In genomic region chr13:84221820-84222681, GRCm38 (mm10) we compare ENCODE assay signal across 8 mouse cellular contexts. TPM values are rescaled to one million over a fixed set of nuclear protein-coding genes. Genes with fewer than 3 reads are reported as not detected.
A peak's percentile ranks its signal among the peaks of the same experiment; 100 is the strongest.
DNase-seq lines count a peak whose midpoint lies in the region; ATAC-seq and TF ChIP-seq lines count a peak whose summit lies in the region.

Tmem161b (plus strand) TSS chr13:84222296.

- no peaks in the 10 kb centered on the region for H3K27me3 ChIP-seq in C2C12 (ENCODE audit: control insufficient read depth, insufficient read depth, insufficient read length)
- no peaks in the 10 kb centered on the region for H3K27me3 ChIP-seq in erythroblast, embryonic 14.5 days (ENCODE audit: control insufficient read depth)
- no peaks in the 10 kb centered on the region for H3K27me3 ChIP-seq in heart, embryonic 11.5 days (ENCODE audit: control insufficient read depth, insufficient read depth, low read length)
- no peaks in the 10 kb centered on the region for H3K27me3 ChIP-seq in kidney, embryonic 16.5 days (ENCODE audit: insufficient read depth, low read length)
- H3K27me3 ChIP-seq in liver, adult 2 months (ENCODE audit: control insufficient read depth, insufficient read depth, low read length): no peaks in the 10 kb centered on the region
- H3K27me3 ChIP-seq in myocyte (ENCODE audit: control insufficient read depth, insufficient read depth, insufficient read length): no peaks in the 10 kb centered on the region
- H3K27me3 ChIP-seq in splenic B cell, adult 2 months (ENCODE audit: control insufficient read depth, insufficient read depth, low read length, poor library complexity, severe bottlenecking): no peaks in the 10 kb centered on the region

- peak; percentile 99 for ATAC-seq in heart, embryonic 11.5 days (replicated peaks; ENCODE audit: insufficient number of reproducible peaks, low FRiP score, low TSS enrichment)
- ATAC-seq in kidney, embryonic 16.5 days (ENCODE audit: low FRiP score, low TSS enrichment): peak; percentile 100

- H3K79me2 ChIP-seq in C2C12 (ENCODE audit: control insufficient read depth, insufficient read depth): peaks cover 48% of the 10 kb centered on the region
- H3K79me2 ChIP-seq in liver, adult 2 months (ENCODE audit: control insufficient read depth, insufficient read depth, low read length): peaks cover 9% of the 10 kb centered on the region; the same call in 1 of the 2 replicates
- peaks cover 48% of the 10 kb centered on the region for H3K79me2 ChIP-seq in myocyte (ENCODE audit: control insufficient read depth, insufficient read depth)

- H3K36me3 ChIP-seq in C2C12 (ENCODE audit: control insufficient read depth, insufficient read depth) (peaks cover 3% of the 10 kb centered on the region), myocyte (ENCODE audit: control insufficient read depth, insufficient read depth) (peaks cover 3% of the 10 kb centered on the region)
- H3K36me3 ChIP-seq in erythroblast, embryonic 14.5 days (ENCODE audit: control insufficient read depth): no peaks in the 10 kb centered on the region
- H3K36me3 ChIP-seq in heart, embryonic 11.5 days (ENCODE audit: control insufficient read depth, insufficient read depth, low read length): no peaks in the 10 kb centered on the region
- no peaks in the 10 kb centered on the region for H3K36me3 ChIP-seq in kidney, embryonic 16.5 days (ENCODE audit: insufficient read depth, low read length)
- H3K36me3 ChIP-seq in liver, adult 2 months (ENCODE audit: control insufficient read depth, insufficient read depth, low read length): no peaks in the 10 kb centered on the region
- no peaks in the 10 kb centered on the region for H3K36me3 ChIP-seq in splenic B cell, adult 2 months (ENCODE audit: control insufficient read depth, insufficient read depth, low read length, poor library complexity, severe bottlenecking)

- peak within 1 kb of the TSS; percentile 86 for H3K4me2 ChIP-seq in heart, embryonic 11.5 days
- peak within 1 kb of the TSS; percentile 87 for H3K4me2 ChIP-seq in kidney, embryonic 16.5 days (replicated peaks; ENCODE audit: low read depth, low read length)
- peak within 1 kb of the TSS; percentile 91 for H3K4me2 ChIP-seq in myocyte (ENCODE audit: low read depth)

- H3ac ChIP-seq in C2C12 (ENCODE audit: control insufficient read depth, insufficient read length, low read depth): peak within 1 kb of the TSS; percentile 78
- peak within 1 kb of the TSS; percentile 56 for H3ac ChIP-seq in myocyte (ENCODE audit: control insufficient read depth, insufficient read length)

- H3K4me3 ChIP-seq in C2C12 (ENCODE audit: insufficient read depth, poor library complexity, severe bottlenecking) (peak within 1 kb of the TSS; percentile 68), myocyte (peak within 1 kb of the TSS; percentile 92)
- peak within 1 kb of the TSS; percentile 92 for H3K4me3 ChIP-seq in erythroblast, embryonic 14.5 days (replicated peaks)
- H3K4me3 ChIP-seq in heart, embryonic 11.5 days (ENCODE audit: low read depth, low read length): peak within 1 kb of the TSS; percentile 78
- H3K4me3 ChIP-seq in kidney, embryonic 16.5 days (ENCODE audit: low read length): peak within 1 kb of the TSS; percentile 75
- H3K4me3 ChIP-seq in liver, adult 2 months (ENCODE audit: insufficient read depth, low read depth, low read length): peak within 1 kb of the TSS; percentile 70

- DNase-seq in brain, embryonic 14.5 days (ENCODE audit: low read depth): peak; percentile 98
- DNase-seq in liver, adult 2 months (ENCODE audit: extremely low read depth, low read depth, low spot score): peak; percentile 84
- DNase-seq in splenic B cell, adult 2 months (ENCODE audit: low read depth, low spot score): peak; percentile 93

- peaks cover 42% of the 10 kb centered on the region for H3K79me3 ChIP-seq in C2C12 (ENCODE audit: low read depth)

- under 1% methylated on average over 51 of the region's 52 CpGs for WGBS in heart, embryonic 11.5 days (ENCODE audit: insufficient replicate concordance)
- WGBS in kidney, embryonic 16.5 days: under 1% methylated on average over 49 of the region's 52 CpGs
- 1% methylated on average over 49 of the region's 52 CpGs for WGBS in liver, adult 2 months

- no peak for TF ChIP-seq CTCF in C2C12 (IDR thresholded peaks at IDR 0.05; ENCODE audit: control insufficient read depth, insufficient read depth, insufficient read length)
- TF ChIP-seq CTCF in brain, embryonic 14.5 days (IDR thresholded peaks at IDR 0.05; ENCODE audit: borderline replicate concordance, extremely low read depth, insufficient read depth, insufficient read length): no peak
- no peak for TF ChIP-seq CTCF in liver, adult 2 months (IDR thresholded peaks at IDR 0.05; ENCODE audit: low read depth, low read length)

- H3K9ac ChIP-seq in heart, embryonic 11.5 days (ENCODE audit: low read depth, low read length): peak within 1 kb of the TSS; percentile 86
- peak within 1 kb of the TSS; percentile 78 for H3K9ac ChIP-seq in kidney, embryonic 16.5 days (replicated peaks; ENCODE audit: low read length)
- peak within 1 kb of the TSS; percentile 76 for H3K9ac ChIP-seq in liver, adult 2 months (ENCODE audit: low read depth, low read length)

- H3K27ac ChIP-seq in heart, embryonic 11.5 days (ENCODE audit: low read depth, low read length): peak within 1 kb of the TSS; percentile 75
- peak within 1 kb of the TSS; percentile 80 for H3K27ac ChIP-seq in kidney, embryonic 16.5 days (ENCODE audit: low read length)
- H3K27ac ChIP-seq in liver, adult 2 months (replicated peaks; ENCODE audit: insufficient read depth, low read depth, low read length): peak within 1 kb of the TSS; percentile 80

- TF ChIP-seq POLR2A in brain, embryonic 14.5 days (IDR thresholded peaks at IDR 0.05; ENCODE audit: borderline replicate concordance, extremely low read depth, insufficient read depth, insufficient read length, poor library complexity, severe bottlenecking): no peak; the same call in 1 of the 2 replicates
- TF ChIP-seq POLR2A in liver, adult 2 months (IDR thresholded peaks at IDR 0.05; ENCODE audit: extremely low read depth, insufficient read depth, low read length): 0 out of 2 replicates have a peak, but pooled peaks have one; percentile 41
- peak; percentile 27 for TF ChIP-seq POLR2A in myocyte (IDR thresholded peaks at IDR 0.05; ENCODE audit: insufficient read length, low read depth)

- peaks cover 24% of the 10 kb centered on the region for H3K4me1 ChIP-seq in erythroblast, embryonic 14.5 days (ENCODE audit: control insufficient read depth)
- peaks cover 6% of the 10 kb centered on the region for H3K4me1 ChIP-seq in heart, embryonic 11.5 days (ENCODE audit: control insufficient read depth, insufficient read depth, low read length)
- peaks cover 10% of the 10 kb centered on the region for H3K4me1 ChIP-seq in kidney, embryonic 16.5 days (ENCODE audit: insufficient read depth, low read length)
- H3K4me1 ChIP-seq in liver, adult 2 months (ENCODE audit: control insufficient read depth, insufficient read depth, low read length): peaks cover 3% of the 10 kb centered on the region; the same call in 1 of the 2 replicates

- no peaks in the 10 kb centered on the region for H3K9me3 ChIP-seq in erythroblast, embryonic 14.5 days (ENCODE audit: control insufficient read depth, low read length)
- H3K9me3 ChIP-seq in heart, embryonic 11.5 days (replicated peaks; ENCODE audit: control insufficient read depth, low read length): no peaks in the 10 kb centered on the region
- H3K9me3 ChIP-seq in kidney, embryonic 16.5 days (ENCODE audit: low read length): no peaks in the 10 kb centered on the region

TF ChIP-seq in C2C12, 6 proteins besides CTCF, POLR2A, EP300 and RAD21:
- TF ChIP-seq MAX (IDR thresholded peaks at IDR 0.05) (no peak), FOSL1 (IDR thresholded peaks at IDR 0.05; ENCODE audit: insufficient read depth, low read length, poor library complexity, severe bottlenecking) (no peak)

TF ChIP-seq in myocyte, 11 proteins besides CTCF, POLR2A, EP300 and RAD21:
- TF ChIP-seq TCF3 (IDR thresholded peaks at IDR 0.05; ENCODE audit: insufficient read length, low read depth): no peak
- no peak for TF ChIP-seq MYOD1 (IDR thresholded peaks at IDR 0.05; ENCODE audit: control insufficient read depth in 1 of 3, insufficient read length in 2 of 3, low read depth in 2 of 3)
- no peak for TF ChIP-seq CEBPB (IDR thresholded peaks at IDR 0.05; ENCODE audit: insufficient read depth, poor library complexity, severe bottlenecking)
- no peak for TF ChIP-seq E2F4 (IDR thresholded peaks at IDR 0.05; ENCODE audit: insufficient read depth)
- no peak for TF ChIP-seq USF1 (IDR thresholded peaks at IDR 0.05; ENCODE audit: low read depth)
- no peak for TF ChIP-seq REST (IDR thresholded peaks at IDR 0.05; ENCODE audit: insufficient read depth, insufficient read length)
- no peak for TF ChIP-seq POLR2AphosphoS2 (IDR thresholded peaks at IDR 0.05; ENCODE audit: insufficient read length, low read depth)
- no peak for TF ChIP-seq SRF (IDR thresholded peaks at IDR 0.05; ENCODE audit: control insufficient read depth, insufficient read length, low read depth)
- TF ChIP-seq MAX (IDR thresholded peaks at IDR 0.05; ENCODE audit: low read depth): no peak

RNA-seq across cellular contexts. Expression of gene Tmem161b, which starts in this region (rescaled TPM):
- polyA plus RNA-seq in C2C12 (2012; fragmentation: generic; extraction: Trizol) (2.1 TPM), myocyte (2012; fragmentation: generic; extraction: Trizol) (2.5 TPM)
- polyA plus RNA-seq in brain, embryonic 14.5 days (2012; rRNA removed): 24.1 and 29.9 TPM in 2 replicates
- 0.05 and 0.21 TPM in 2 replicates for polyA plus RNA-seq in erythroblast, embryonic 14.5 days (2012)
- 15.8 and 15.9 TPM in 2 replicates for polyA plus RNA-seq in heart, embryonic 11.5 days (2014; fragmentation: Nextera tagmentation; extraction: Ambion mirVana)
- 15.4 and 15.6 TPM in 2 replicates for polyA plus RNA-seq in kidney, embryonic 16.5 days (2015; fragmentation: Nextera tagmentation; extraction: Ambion mirVana)
- total RNA-seq in liver, adult 2 months (2014; rRNA removed): 9.3 and 11.2 TPM in 2 replicates
- 2.3 and 2.5 TPM in 2 replicates for polyA plus RNA-seq in liver, adult 2 months (2012; rRNA removed)

Comparison
In these comparisons a context has a peak if more than half of its experiments do, and no peak if none do; other contexts are left out.
1. Peak in every context shown above with its lines: DNase-seq, ATAC-seq, H3K4me3 ChIP-seq and H3K27ac ChIP-seq.